ENCODE assay signal across 33 mouse cellular contexts in genomic region chr9:43228745-43229144, GRCm38 (mm10). TPM values are rescaled to one million over a fixed set of nuclear protein-coding genes. Genes with fewer than 3 reads are reported as not detected.
DNase-seq lines count a peak whose midpoint lies in the region; ATAC-seq and TF ChIP-seq lines count a peak whose summit lies in the region.
"Had no signal": no experiment of that assay in that cellular context is flagged by ENCODE, and none has a peak within 500 bp of the region (broad histone marks: within the 10 kb centered on the region; RNA-seq: fewer than 3 reads in every experiment).

No protein-coding gene starts in this region.

- no peak overlapping the region for H3K4me3 ChIP-seq in liver, embryonic 13.5 days (replicated peaks)
- H3K4me3 ChIP-seq in brown adipose tissue, adult 24 weeks (ENCODE audit: insufficient read depth, low read depth, low read length): no peak overlapping the region
- H3K4me3 ChIP-seq in small intestine, adult 2 months (ENCODE audit: low read depth, low read length): no peak overlapping the region
- H3K4me3 ChIP-seq: embryonic facial prominence, embryonic 12.5 days; heart, embryonic 12.5 days; hindbrain, embryonic 10.5 days; limb, embryonic 12.5 days; liver, embryonic 15.5 days; lung, embryonic 15.5 days; midbrain, embryonic 10.5 days; midbrain, embryonic 15.5 days; neural tube, embryonic 15.5 days had no signal

- no peak for ATAC-seq in liver, embryonic 13.5 days (ENCODE audit: low read depth)
- ATAC-seq: forebrain, embryonic 14.5 days; hindbrain, embryonic 16.5 days; midbrain, embryonic 15.5 days had no signal

- H3K4me2 ChIP-seq in liver, embryonic 13.5 days: no peak overlapping the region
- H3K4me2 ChIP-seq: embryonic facial prominence, embryonic 12.5 days; heart, embryonic 12.5 days; limb, embryonic 12.5 days; liver, embryonic 15.5 days; lung, embryonic 15.5 days; midbrain, embryonic 15.5 days; neural tube, embryonic 15.5 days had no signal

- H3K27me3 ChIP-seq in liver, embryonic 13.5 days: no peaks in the 10 kb centered on the region
- H3K27me3 ChIP-seq in small intestine, adult 2 months (ENCODE audit: control insufficient read depth, insufficient read depth, low read length): no peaks in the 10 kb centered on the region
- H3K27me3 ChIP-seq: embryonic facial prominence, embryonic 12.5 days; heart, embryonic 12.5 days; limb, embryonic 12.5 days; liver, embryonic 15.5 days; lung, embryonic 15.5 days; midbrain, embryonic 15.5 days; neural tube, embryonic 15.5 days had no signal

- intact Hi-C loops in heart, postnatal 36 days (cut with DNase I): no loop called here

- 80% methylated on average over 2 of the region's 2 CpGs for WGBS in liver, embryonic 13.5 days (ENCODE audit: insufficient replicate concordance)
- 82% methylated on average over 2 of the region's 2 CpGs for WGBS in small intestine, adult 2 months

- peaks cover 98% of the 10 kb centered on the region for H3K4me1 ChIP-seq in liver, embryonic 13.5 days (replicated peaks)
- peaks cover 46% of the 10 kb centered on the region for H3K4me1 ChIP-seq in brown adipose tissue, adult 24 weeks (ENCODE audit: control insufficient read depth, insufficient read depth, insufficient read length, low read length)
- peaks cover 54% of the 10 kb centered on the region for H3K4me1 ChIP-seq in small intestine, adult 2 months (ENCODE audit: control insufficient read depth, insufficient read depth, insufficient read length, low read length)
- H3K4me1 ChIP-seq: midbrain, embryonic 15.5 days had no signal

- peak; percentile 95 for DNase-seq in heart, adult 11 months
- no peak for DNase-seq in heart, postnatal 36 days
- no peak for DNase-seq in liver, embryonic 13.5 days
- DNase-seq in liver: no peak
- no peak for DNase-seq in embryo, embryonic 10.5 days (ENCODE audit: low spot score)
- DNase-seq: adrenal gland, postnatal 25 days; cerebellum, adult 8-10 months; cerebellum, postnatal 36 days; embryo, embryonic 11 days; gastrocnemius, postnatal 25 days; kidney, postnatal 10 days; layer of hippocampus, adult 9-11 months; retina, postnatal 1 day; right cerebral cortex, postnatal 14 days; spleen, adult 18-20 months; thymus, adult 2 months; thymus, postnatal 4 days had no signal

- TF ChIP-seq POLR2A in small intestine, adult 2 months (IDR thresholded peaks at IDR 0.05; ENCODE audit: low read depth, low read length): no peak

- H3K9ac ChIP-seq in liver, embryonic 13.5 days: no peak overlapping the region
- H3K9ac ChIP-seq: embryonic facial prominence, embryonic 12.5 days; heart, embryonic 12.5 days; limb, embryonic 12.5 days; liver, embryonic 15.5 days; lung, embryonic 15.5 days; midbrain, embryonic 15.5 days; neural tube, embryonic 15.5 days had no signal

- peaks cover 78% of the 10 kb centered on the region for H3K36me3 ChIP-seq in liver, embryonic 13.5 days
- peaks cover 1% of the 10 kb centered on the region; the same call in 1 of the 2 replicates for H3K36me3 ChIP-seq in small intestine, adult 2 months (ENCODE audit: control insufficient read depth, insufficient read depth, low read length)
- H3K36me3 ChIP-seq: hindbrain, embryonic 10.5 days; midbrain, embryonic 10.5 days; midbrain, embryonic 15.5 days; neural tube, embryonic 15.5 days had no signal

- peak overlapping the region; percentile 15 for H3K27ac ChIP-seq in liver, embryonic 13.5 days
- H3K27ac ChIP-seq in brown adipose tissue, adult 24 weeks (replicated peaks; ENCODE audit: low read depth, low read length): 0 out of 2 replicates have a peak overlapping the region, but pooled peaks have one; percentile 15
- 0 out of 2 replicates have a peak overlapping the region, but pooled peaks have one; percentile 0 for H3K27ac ChIP-seq in small intestine, adult 2 months (ENCODE audit: insufficient read depth, low read depth, low read length)
- H3K27ac ChIP-seq: embryonic facial prominence, embryonic 12.5 days; hindbrain, embryonic 10.5 days; limb, embryonic 12.5 days; lung, embryonic 15.5 days; midbrain, embryonic 10.5 days; midbrain, embryonic 15.5 days; neural tube, embryonic 15.5 days had no signal

- no peak for TF ChIP-seq CTCF in small intestine, adult 2 months (IDR thresholded peaks at IDR 0.05; ENCODE audit: extremely low read depth, insufficient read length, insufficient replicate concordance, low read depth, low read length)

- no peaks in the 10 kb centered on the region for H3K9me3 ChIP-seq in liver, embryonic 13.5 days (replicated peaks)
- H3K9me3 ChIP-seq: embryonic facial prominence, embryonic 12.5 days; heart, embryonic 12.5 days; hindbrain, embryonic 10.5 days; limb, embryonic 12.5 days; liver, embryonic 15.5 days; lung, embryonic 15.5 days; midbrain, embryonic 10.5 days; midbrain, embryonic 15.5 days; neural tube, embryonic 15.5 days had no signal

RNA-seq across cellular contexts. Expression of gene Oaf, which starts 11.0 kb away (rescaled TPM):
- total RNA-seq in heart, postnatal 36 days (2021): 1 to 10 TPM; 8.2 to 8.9 TPM
- polyA plus RNA-seq in liver, embryonic 13.5 days (2015; fragmentation: Nextera tagmentation; extraction: Ambion mirVana): 27.4 and 29.3 TPM in 2 replicates
- 20.8 and 29.8 TPM in 2 replicates for polyA plus RNA-seq in brown adipose tissue, adult 24 weeks (2012; ENCODE audit: insufficient read depth, insufficient read length, missing spikeins)
- 21.4 and 35.7 TPM in 2 replicates for polyA plus RNA-seq in small intestine, adult 2 months (2012; rRNA removed)

RNA-seq across cellular contexts. Expression of gene Pou2f3, which starts 18.6 kb away (rescaled TPM):
- under 1 TPM; 0.14 to 0.27 TPM for total RNA-seq in heart, postnatal 36 days (2021)
- not detected in 2 replicates for polyA plus RNA-seq in liver, embryonic 13.5 days (2015; fragmentation: Nextera tagmentation; extraction: Ambion mirVana)
- not detected in 2 replicates for polyA plus RNA-seq in brown adipose tissue, adult 24 weeks (2012; ENCODE audit: insufficient read depth, insufficient read length, missing spikeins)
- polyA plus RNA-seq in small intestine, adult 2 months (2012; rRNA removed): 0.55 and 1.2 TPM in 2 replicates
- total RNA-seq: adrenal gland, postnatal 25 days; gastrocnemius, postnatal 25 days; left cerebral cortex, postnatal 14 days; megakaryocyte progenitor cell, adult 5-6 weeks; MEL had no signal
- polyA plus RNA-seq: forebrain, embryonic 14.5 days; heart, embryonic 12.5 days; limb, embryonic 12.5 days; liver, embryonic 15.5 days; midbrain, embryonic 10.5 days; neural tube, embryonic 15.5 days had no signal
